Mouse (Mus musculus) Patski (cell line): ENCODE measurements at regions not wholly inside any gene's neighbourhood (a gene's known extent, or its start where the extent isn't known, plus 50 kb on each side); places are given as distances from the start of the nearest gene placed in this dataset.

Experiments
- ATAC-seq: fragments of 100-300 bp; one replicate; pipeline ENCODE4 v1.8.0; 2021
- CTCF ChIA-PET: fragments of 350-600 bp; sonication (Branson Sonifier 250); formaldehyde crosslinking; loops from one replicate; lab custom pipeline; 2022; ENCODE audit warnings: inconsistent platforms; lab: Charles Lee
- POLR2A ChIA-PET: fragments of 350-600 bp; sonication (Branson Sonifier 250); formaldehyde crosslinking; loops from one replicate; lab custom pipeline; 2022; ENCODE audit warnings: antibody characterized with exemption, inconsistent platforms; lab: Charles Lee
- DNase-seq: peaks from one replicate; pipeline ENCODE4 v3.0.0-alpha.2; 2011; ENCODE audit warnings: low read depth, low spot score
- H3K27me3 ChIP-seq: fragments of 371-371 bp; one replicate; pipeline ENCODE4 v1.5.1; 2021
- CTCF ChIP-seq: fragments of 100-300 bp; IDR thresholded peaks from one replicate; pipeline ENCODE4 v1.5.1; 2021
- in situ Hi-C: fragments of 300-500 bp; cut with MboI; formaldehyde crosslinking; loops from 3 replicates; pipeline ENCODE4 v1.11.1; 2018; ENCODE audit warnings: low pct_unique_long_range_greater_than_20kb, mixed read lengths

DNA sequence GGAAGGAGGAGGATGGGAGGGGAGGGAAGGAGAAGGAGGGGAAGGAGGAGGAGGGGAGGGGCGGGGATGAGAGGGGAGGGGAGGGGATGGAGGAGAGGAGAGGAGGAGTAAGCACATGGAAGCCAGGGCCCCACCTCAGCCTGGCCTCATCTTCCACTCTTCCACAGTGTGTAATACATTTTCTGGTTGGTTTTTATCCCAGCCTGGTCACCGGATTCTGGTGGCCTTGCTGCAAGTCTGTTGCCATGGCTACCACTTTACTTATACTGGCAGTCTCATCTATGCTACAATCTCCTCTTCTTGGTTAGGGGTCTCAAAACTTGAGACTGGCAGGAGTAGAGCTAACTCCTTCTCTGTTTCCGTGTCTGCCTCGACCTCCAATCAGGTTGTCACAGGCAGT, 147.8 kb upstream of the Slc7a14 start:
- ChIA-PET CTCF (interaction anchor here (1.2 kb wide), 1 partner anchor 66 kb away, joined by 3 read pairs; no protein-coding TSS in a partner anchor), POLR2A (interaction anchor here (1.1 kb wide), 1 partner anchor 10 kb away, joined by 3 read pairs; no protein-coding TSS in a partner anchor)
- no peaks in the 10 kb centered on the region for H3K27me3 ChIP-seq
- in situ Hi-C loops = no loop called here
- no peak for TF ChIP-seq CTCF
- no peak for DNase-seq
- ATAC-seq = no peak

DNA sequence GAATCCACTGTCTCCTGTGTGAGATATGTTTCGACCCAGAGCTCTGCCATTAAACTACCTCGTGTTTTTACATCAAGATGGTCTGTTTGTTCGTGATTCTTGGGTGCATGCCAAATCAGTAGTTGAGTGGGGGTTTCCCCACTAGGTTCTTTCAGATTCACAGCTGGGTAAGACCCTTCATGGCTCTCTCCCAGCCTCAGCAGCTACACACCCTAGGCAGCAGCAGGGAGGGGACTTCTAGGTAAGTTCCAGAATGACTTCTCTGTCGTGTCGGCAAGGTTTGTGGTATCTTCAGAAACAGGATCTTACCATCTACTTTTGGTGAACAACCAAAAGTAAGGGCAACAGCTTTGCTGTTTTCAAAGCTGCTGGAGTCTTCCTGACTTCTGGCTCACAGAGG, 144.9 kb upstream of the Slc7a14 start:
- no peak for TF ChIP-seq CTCF
- ATAC-seq = no peak
- DNase-seq = no peak
- in situ Hi-C loops = no loop called here
- CTCF ChIA-PET = interaction anchor here (0.9 to 1.1 kb wide), 2 partner anchors 11 to 26 kb away, joined by 3 to 5 read pairs; no protein-coding TSS in a partner anchor
- POLR2A ChIA-PET = no interaction called here
- no peaks in the 10 kb centered on the region for H3K27me3 ChIP-seq

DNA sequence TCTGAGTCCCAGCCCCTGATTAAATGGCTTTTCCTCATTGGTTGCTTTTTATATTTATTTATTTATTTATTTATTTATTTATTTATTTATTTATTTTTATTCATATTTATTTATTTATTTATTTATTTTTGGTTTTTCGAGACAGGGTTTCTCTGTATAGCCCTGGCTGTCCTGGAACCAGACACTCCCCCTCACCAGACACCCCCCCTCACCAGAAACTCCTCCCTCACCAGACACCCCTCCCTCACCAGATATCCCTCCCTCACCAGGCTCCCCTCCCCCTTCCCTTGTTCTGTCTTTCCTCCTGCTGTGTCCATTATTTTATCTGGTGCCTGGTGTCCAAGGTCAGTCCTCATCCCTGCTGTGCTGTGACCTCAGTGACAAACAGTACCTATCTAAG, 134.7 kb upstream of the Slc7a14 start:
- CTCF ChIA-PET = no interaction called here
- no peak for TF ChIP-seq CTCF
- no peak for ATAC-seq
- no peak for DNase-seq
- no peaks in the 10 kb centered on the region for H3K27me3 ChIP-seq
- POLR2A ChIA-PET = no interaction called here
- in situ Hi-C loops = no loop called here

DNA sequence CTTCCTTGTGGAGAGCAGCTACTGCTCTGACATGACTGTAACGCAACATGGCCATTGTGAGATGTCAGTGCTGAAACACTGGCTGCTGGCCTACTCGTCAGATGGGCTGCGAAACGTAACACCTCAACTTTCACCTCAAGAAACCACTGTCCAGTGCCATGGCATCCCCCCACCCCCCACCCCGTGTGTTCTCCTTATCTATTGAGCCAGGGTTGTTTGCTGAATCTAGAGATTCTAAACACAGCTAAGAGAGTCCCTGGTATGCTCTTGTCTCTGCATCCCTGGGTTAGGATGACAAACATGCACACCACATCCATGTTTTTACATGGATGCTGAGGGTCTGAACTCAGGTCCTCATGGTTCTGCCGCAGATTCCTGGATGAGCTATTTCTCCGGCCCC, 134.1 kb upstream of the Slc7a14 start:
- ChIA-PET POLR2A (no interaction called here), CTCF (interaction anchor here (1.1 to 1.4 kb wide), 3 partner anchors 11 to 45 kb away, joined by 3 to 5 read pairs (median 3); no protein-coding TSS in a partner anchor)
- no peak for TF ChIP-seq CTCF
- DNase-seq = no peak
- no peak for ATAC-seq
- H3K27me3 ChIP-seq = no peaks in the 10 kb centered on the region
- in situ Hi-C loops = no loop called here

DNA sequence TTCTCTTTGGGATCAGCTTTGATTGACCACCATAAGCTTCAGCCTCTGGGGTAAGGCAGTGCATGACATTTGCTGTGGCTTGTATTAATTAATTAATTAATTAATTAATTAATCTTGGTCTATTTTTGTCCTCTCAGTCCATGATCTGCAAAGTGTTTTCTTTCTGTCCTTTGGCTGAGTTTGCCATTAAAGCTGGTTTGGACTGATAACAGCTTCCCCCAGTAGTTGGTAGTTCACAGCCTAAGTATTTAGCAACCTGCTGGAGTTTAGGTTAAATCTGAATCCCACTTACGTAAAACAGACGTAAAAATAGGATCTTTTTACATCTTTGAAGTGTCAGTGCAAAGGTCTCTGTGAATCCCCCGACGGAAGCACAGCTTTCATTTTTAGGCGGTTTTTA, 133.7 kb upstream of the Slc7a14 start:
- DNase-seq (no peak), ATAC-seq (no peak)
- no peaks in the 10 kb centered on the region for H3K27me3 ChIP-seq
- ChIA-PET POLR2A (no interaction called here), CTCF (interaction anchor here (1.1 to 1.4 kb wide), 3 partner anchors 12 to 45 kb away, joined by 3 to 5 read pairs (median 3); no protein-coding TSS in a partner anchor)
- no peak for TF ChIP-seq CTCF
- in situ Hi-C loops = no loop called here

DNA sequence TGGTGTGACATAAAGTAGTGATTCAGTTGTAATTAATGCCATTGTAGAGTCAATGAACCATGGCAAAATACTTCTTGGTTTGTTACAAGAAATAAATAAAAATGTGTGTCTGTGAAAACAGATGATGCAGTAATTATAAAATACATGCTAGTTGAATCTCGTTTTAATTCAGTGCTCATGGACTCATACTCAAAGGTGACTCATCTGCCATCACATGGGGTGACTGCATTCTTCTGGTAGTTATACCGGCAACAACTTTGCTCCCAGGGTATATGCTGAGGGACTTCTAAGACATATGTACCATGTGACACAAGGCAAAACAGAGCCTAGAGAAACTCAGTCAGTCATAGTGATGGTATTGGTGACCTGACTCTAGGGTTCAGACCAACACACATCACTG, 130.1 kb upstream of the Slc7a14 start:
- ATAC-seq (peak; percentile 93), DNase-seq (peak; percentile 89)
- in situ Hi-C loops = no loop called here
- H3K27me3 ChIP-seq = no peaks in the 10 kb centered on the region
- ChIA-PET CTCF (no interaction called here), POLR2A (no interaction called here)
- TF ChIP-seq CTCF = no peak

DNA sequence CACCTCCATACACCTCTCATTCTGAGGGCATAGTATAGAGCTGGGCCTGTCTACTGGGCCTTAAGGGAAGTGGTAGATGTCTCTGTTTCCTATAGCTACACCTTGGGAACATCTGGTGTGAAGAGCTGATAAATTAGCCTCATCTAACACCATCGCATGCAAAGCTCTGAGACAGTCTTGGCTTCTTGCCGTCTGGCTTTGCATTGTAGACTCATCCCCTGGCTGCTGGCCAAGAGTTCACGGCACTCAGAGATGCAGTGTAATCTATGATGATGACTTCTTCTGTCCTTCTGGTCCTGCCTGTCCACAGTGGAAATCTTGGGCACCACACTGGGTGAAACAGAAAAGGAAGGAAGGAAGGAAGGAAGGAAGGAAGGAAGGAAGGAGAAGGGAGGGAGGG, 127.8 kb upstream of the Slc7a14 start:
- POLR2A ChIA-PET = no interaction called here
- DNase-seq (peak; percentile 91), ATAC-seq (no peak)
- TF ChIP-seq CTCF = no peak
- in situ Hi-C loops = loop anchor here (5.0 kb wide), 2 partner anchors 191 to 291 kb away; partner anchors contain the start of gene Cldn11
- H3K27me3 ChIP-seq = no peaks in the 10 kb centered on the region
- CTCF ChIA-PET = interaction anchor here (1.0 to 1.3 kb wide), 2 partner anchors 179 to 199 kb away, joined by 3 to 5 read pairs; no protein-coding TSS in a partner anchor

DNA sequence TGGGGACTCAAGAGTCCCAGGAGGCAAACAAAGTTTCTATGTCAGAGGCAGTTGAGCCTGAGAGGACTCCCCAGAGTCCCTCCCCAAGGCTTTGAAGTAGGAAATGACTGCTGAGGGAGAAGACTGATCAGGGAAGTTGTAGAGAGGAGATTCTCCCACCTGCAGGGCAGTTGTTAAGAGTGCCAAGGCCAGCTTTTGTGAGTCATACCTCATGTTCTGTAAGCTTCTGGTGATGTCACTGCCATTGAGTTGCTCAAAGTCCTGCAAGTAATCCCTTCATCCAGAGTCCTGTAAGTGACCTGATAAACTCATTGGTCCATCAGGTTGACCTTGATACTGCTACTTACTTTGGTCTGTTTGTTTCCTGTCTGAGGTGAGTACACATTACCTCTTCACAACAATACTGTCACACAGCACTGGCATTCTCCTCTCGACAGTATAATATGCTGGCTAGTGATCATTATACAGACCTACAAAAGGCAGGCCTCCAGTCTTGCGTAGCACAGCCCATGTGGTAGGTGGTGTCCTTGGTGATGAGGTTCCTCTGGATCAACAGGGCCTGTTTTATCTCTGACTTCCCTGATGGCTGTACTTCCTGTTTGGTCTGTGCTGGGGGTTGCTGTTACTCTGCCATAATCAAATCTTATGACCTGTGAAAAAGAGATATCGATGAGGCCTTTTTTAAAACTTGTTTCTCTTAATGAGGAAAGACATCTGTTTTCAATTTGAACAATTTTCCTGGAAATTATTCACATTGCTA, 125.2 kb upstream of the Slc7a14 start:
- H3K27me3 ChIP-seq = no peaks in the 10 kb centered on the region
- peak; percentile 73 for ATAC-seq
- TF ChIP-seq CTCF = peak; percentile 30
- DNase-seq = peak; percentile 68
- CTCF ChIA-PET = interaction anchor here (1.4 kb wide), 1 partner anchor 44 kb away, joined by 4 read pairs; no protein-coding TSS in a partner anchor
- POLR2A ChIA-PET = no interaction called here
- in situ Hi-C loops = loop anchor here (5.0 kb wide), 2 partner anchors 188 to 288 kb away; partner anchors contain the start of gene Cldn11

DNA sequence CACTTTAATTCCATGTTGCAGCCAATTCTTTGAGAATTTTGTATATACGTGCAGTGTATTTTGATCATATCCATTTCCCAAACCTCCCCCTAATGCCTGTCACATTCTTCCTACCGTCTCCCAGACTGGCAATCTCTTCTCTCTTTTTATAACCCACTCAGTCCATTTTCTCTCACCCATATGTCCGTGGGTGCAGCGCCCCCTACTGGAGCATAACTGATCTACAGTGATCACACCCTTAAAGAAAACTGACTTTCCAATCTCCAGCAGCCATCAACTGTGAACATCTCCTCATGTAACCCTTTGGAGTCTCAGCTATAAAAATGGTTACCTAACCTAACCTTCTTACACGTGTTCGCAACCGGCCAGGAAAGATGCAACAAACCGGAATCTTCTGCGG, 123.0 kb upstream of the Slc7a14 start:
- in situ Hi-C loops = no loop called here
- POLR2A ChIA-PET = no interaction called here
- CTCF ChIA-PET = interaction anchor here (1.4 to 1.7 kb wide), 2 partner anchors 14 to 113 kb away, joined by 3 to 5 read pairs; no protein-coding TSS in a partner anchor
- no peaks in the 10 kb centered on the region for H3K27me3 ChIP-seq
- peak; percentile 41 for TF ChIP-seq CTCF
- DNase-seq = no peak
- ATAC-seq = no peak

DNA sequence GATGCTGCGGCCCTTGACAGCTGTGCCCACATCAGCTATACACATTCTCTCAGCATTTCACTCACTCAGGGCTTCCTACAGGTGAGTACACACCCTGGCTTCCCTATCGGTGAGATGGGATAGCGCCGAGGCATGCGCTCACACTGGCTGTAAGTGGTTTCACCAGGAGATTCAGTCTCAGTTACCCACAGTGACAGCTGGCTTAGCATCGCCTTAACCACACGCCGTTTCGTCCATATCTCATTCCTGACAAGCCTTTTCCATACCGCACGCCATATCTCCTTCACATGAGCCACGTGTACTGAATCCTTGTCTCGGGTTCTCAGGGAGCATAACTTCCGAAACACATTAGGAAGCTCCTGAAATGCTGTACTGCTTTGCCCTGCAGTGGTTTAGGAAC, 113.3 kb upstream of the Slc7a14 start:
- POLR2A ChIA-PET = no interaction called here
- DNase-seq = peak; percentile 91
- no peak for TF ChIP-seq CTCF
- CTCF ChIA-PET = no interaction called here
- in situ Hi-C loops = no loop called here
- peak; percentile 64 for ATAC-seq
- H3K27me3 ChIP-seq = no peaks in the 10 kb centered on the region

DNA sequence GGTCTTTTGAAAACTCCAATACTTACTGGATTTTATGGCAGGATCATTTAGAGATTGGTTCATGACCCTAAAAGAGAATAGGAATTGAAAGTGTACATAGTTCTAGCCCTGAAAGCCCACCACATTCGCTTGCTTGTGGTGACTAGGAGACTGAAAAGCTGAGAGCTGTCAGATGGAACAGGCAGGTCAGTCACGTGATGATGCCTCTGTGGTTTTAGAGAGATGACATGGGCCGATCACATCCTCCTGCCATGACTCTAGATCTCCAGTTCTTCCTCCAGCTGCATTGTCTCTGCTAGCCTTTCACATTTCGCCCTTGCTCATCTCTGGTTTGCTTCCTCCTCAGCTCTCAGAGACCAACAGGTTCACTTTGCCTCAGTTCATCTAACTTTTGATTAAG, 98.6 kb upstream of the Slc7a14 start:
- H3K27me3 ChIP-seq = no peaks in the 10 kb centered on the region
- POLR2A ChIA-PET = interaction anchor here (1.0 kb wide), 1 partner anchor 11 kb away, joined by 3 read pairs; no protein-coding TSS in a partner anchor
- CTCF ChIA-PET = interaction anchor here (1.1 to 1.7 kb wide), 3 partner anchors 10 to 21 kb away, joined by 3 to 5 read pairs (median 3); no protein-coding TSS in a partner anchor
- DNase-seq = no peak
- TF ChIP-seq CTCF = no peak
- in situ Hi-C loops = no loop called here
- no peak for ATAC-seq
